Mouse (Mus musculus) urinary bladder, postnatal 36 days (tissue): ENCODE measurements at regions not wholly inside any gene's neighbourhood (a gene's known extent, or its start where the extent isn't known, plus 50 kb on each side); places are given as distances from the start of the nearest gene placed in this dataset.

ENCODE experiments used
- DNase-seq, 2 experiments: peaks; one replicate each; pipeline ENCODE4 v3.0.0; 2022; ENCODE audit warnings: low spot score in 2 of 2, mixed read lengths in 1 of 2

DNA sequence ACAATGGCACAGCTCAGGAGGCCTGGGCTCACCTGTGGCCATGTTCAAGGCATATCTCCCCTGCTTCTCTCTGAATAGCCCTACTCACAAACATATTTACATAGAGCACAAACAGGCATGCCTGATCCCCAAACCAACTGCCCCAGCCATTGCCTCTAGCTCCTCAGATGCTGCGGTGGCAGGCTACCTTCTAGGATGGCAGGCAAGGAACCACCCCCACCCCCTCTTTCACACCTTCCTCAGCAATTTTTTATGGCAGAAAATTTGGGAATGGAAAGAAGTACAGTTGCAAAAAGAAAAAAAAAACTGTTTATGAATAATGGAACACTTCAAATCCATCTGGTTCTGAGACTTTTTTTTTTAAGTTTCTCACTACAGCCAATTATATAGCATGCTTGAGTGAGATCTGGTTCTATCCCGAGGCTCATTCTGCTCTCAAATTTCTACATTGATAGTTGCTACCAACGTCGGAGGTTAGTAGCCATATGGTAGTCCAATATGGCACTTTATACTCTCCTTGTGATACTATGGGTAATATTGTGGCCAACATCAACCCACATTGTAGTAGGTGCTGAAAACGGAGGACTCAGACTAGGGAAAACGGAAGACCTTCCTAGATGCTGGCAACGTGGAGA is 136.8 kb upstream of the Gm10295 start:
- DNase-seq: no peak

DNA sequence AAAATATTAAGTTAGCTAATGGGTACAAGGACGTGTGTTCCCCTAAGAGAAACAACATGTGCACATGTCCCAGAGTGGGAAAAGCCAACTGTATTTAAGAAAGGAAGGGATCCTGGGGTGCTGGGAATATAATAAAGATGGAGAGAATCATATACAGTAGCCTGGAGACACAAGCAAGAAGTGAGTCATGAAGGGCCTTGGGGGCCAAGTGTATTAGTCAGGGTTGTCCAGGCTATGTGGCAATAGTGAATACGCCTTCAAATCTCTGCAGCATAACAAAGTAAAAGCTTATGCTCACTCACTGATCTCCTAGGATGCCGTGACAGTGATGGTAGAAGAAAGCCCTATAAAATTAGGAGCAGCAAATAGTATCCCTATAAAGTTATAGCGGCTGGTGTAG is 124.1 kb upstream of the Gm10295 start:
- peak in 1 of 2 experiments; percentile 9 for DNase-seq

- no peak for DNase-seq
These were observed 121.3 kb upstream of the Gm10295 start for GRCm38 (mm10) chr7:71472384-71473141.

DNA sequence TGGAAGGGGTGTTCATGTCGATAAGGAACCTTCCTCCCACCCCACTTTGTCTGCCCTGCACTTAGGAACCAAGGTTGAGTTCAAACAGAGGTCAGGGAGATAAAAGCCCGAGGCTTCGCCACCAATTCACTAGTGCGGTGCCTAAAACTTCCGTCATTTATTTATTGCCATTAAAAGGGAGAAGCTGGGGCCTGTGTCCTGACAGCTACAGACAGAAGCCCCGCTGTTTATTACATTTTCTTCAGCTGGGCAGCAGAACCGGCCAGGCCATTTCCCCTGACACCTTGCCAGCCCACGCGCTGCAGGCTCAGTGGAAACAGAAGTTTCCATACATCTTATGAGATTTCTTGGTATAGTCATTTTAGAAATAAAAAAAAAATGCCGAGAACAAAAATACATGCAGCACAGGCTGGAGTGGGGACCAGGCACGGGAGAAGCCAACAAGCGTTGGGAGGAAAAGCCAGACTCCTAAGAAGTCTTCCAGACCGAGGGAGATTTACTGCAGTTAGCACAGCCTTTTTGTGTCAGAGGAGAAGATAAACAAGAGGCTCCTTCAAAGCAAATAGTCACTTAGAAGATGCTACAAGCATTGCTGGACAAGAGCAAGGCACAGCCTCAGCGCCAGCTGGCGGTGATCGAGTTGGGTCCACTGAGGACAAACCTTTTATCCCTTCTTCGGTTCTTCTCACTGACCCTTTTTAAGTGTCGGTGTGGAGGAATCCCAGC is 120.5 kb upstream of the Gm10295 start:
- DNase-seq: peak; percentile 55 to 64

GRCm38 (mm10) chr7:71471319-71471657 is 120.0 kb upstream of the Gm10295 start:
- DNase-seq: no peak

- peak in 1 of 2 experiments; percentile 8 for DNase-seq
These were observed 119.1 kb upstream of the Gm10295 start for GRCm38 (mm10) chr7:71470418-71470817.

- DNase-seq: no peak
These were observed 118.7 kb upstream of the Gm10295 start for GRCm38 (mm10) chr7:71469951-71470350.

- peak; percentile 28 to 61 for DNase-seq
These were observed 116.3 kb upstream of the Gm10295 start for GRCm38 (mm10) chr7:71467436-71468127.

GRCm38 (mm10) chr7:71464127-71464526 is 112.8 kb upstream of the Gm10295 start:
- DNase-seq: no peak

- no peak for DNase-seq
These were observed 112.3 kb upstream of the Gm10295 start for GRCm38 (mm10) chr7:71463565-71463964.

DNA sequence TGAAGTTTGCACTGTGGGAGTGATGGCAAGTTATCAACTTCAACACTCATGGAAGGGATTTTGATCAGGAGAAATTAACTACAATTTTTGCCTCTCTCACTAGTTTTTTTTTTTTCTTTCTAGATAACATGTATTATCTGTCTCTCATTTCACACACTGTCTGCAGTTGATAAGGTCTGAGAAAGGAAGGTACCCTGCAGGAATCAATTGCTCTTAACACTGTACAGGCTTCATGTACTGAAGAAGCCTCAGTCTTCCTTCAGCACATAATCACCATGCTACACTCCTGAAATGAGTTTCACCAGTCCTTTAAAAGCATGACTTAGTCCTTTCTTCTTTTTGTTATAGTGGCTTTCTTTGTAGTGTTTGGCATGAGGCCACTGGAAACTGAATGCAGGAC is 108.5 kb upstream of the Gm10295 start:
- no peak for DNase-seq

GRCm38 (mm10) chr7:71458104-71458754 is 106.9 kb upstream of the Gm10295 start:
- DNase-seq: no peak

GRCm38 (mm10) chr7:71457409-71458103 is 106.3 kb upstream of the Gm10295 start:
- no peak for DNase-seq

GRCm38 (mm10) chr7:71456421-71456820 is 105.1 kb upstream of the Gm10295 start:
- DNase-seq: no peak

DNA sequence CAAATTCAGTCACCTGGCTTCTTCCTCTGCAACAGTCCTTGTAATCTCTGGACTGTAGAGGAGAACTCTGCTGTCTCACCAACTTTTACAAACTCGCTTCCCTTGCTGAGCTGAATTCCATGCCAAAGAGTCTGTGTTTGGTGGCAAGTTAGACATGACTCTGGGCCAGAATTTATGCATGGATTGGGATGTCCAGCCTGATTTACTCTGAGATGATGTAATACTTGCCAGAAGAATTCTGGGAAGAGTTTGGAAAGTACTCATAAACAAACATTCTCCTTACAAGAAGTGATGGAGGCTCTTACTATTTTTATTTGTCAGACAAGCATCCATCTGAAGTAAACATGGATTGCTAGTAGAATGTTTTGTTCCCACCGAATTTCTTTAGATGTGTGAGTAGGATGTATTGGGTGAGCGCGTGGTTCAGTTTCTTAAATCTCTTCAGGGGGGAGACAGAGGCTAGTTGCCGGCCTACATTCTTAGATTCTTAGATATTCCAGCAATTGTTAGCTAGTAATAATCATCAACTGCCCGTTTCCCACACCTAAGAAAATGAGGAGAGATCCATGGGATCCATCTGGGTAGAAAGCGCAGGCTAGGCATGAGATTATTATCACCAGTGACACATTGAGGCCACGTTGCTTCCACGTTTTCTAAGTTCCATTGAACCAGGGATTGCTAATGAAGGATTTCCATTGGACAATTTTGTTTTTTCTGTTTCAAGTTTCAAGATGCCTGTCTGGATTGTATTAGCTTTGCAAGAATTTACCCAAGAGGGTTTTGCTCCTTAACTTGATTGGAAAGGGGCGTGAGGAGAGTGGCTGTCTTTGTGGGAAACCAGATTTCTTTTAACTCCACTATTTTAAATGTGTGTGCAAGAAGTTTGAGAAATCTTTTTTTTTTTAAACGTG is 89.3 kb upstream of the Gm10295 start:
- no peak for DNase-seq

- no peak for DNase-seq
These were observed 74.7 kb upstream of the Gm10295 start for GRCm38 (mm10) chr7:71425982-71426381.

DNA sequence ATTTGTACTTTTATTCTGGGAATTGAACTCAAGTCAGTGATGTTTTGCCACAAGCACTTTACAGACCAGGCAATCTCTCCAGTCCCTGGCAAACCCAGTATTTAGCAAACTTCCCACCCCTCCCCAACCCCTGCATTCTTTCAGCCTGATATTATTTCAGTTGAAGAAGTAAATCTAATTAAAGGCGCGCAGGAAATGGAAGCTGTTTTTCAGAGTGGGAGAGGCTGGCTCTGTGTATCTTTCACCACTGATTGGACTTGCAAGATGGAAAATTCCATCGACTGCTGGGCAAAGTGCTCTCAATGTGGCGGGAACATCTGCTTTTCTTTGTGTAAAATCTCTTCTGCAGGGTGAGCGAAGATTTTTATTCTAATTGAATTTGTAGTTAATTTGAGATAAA is 68.0 kb upstream of the Gm10295 start:
- no peak for DNase-seq

DNA sequence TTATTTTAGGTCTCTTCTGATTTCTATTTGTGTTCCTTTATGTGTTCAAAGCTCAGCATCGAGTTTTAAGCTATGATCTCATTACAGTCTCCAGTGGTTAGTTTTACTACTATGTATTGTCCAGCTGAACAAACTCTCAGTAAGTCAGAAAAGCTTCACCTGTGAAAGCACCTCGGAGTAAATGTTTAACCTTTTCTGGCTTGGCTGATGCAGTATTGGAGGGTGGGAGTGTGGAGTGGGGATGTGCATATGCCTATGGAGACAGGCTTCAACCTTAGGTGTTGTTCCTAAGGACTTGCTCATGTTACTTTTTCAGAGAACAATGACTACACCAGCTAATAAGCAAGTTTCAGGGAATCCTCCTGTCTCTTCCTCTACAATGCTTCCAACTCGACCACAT is 67.6 kb upstream of the Gm10295 start:
- no peak for DNase-seq

DNA sequence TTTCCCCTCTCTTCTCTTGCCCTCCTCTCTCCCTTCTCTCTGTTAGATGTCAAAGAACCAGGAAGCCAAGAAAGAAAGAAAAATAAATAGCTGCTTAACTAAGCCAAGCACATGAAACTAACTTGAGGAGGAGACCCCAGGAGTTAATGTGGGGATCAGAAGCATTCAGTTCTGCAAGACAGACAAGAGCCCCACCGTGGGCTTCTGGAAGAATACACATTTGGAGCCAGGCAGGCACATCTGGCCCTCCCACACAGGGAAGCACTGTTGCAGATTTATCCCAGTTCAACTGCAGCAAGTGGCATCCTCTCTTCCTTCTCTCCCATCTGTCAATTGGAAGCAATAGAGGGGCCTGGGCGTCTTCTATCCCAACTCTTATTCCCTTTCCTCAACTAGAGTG is 63.5 kb upstream of the Gm10295 start:
- DNase-seq: no peak

- DNase-seq: no peak
These were observed 61.8 kb upstream of the Gm10295 start for GRCm38 (mm10) chr7:71413121-71413520.
